Mouse (Mus musculus): ENCODE measurements around the gene Pdgfa. TPM values are rescaled to one million over a fixed set of nuclear protein-coding genes. Genes with fewer than 3 reads are reported as not detected.

Pdgfa gene
- polyA plus RNA-seq, 1 experiment from 2014 or later = 61.2 TPM

DNA sequence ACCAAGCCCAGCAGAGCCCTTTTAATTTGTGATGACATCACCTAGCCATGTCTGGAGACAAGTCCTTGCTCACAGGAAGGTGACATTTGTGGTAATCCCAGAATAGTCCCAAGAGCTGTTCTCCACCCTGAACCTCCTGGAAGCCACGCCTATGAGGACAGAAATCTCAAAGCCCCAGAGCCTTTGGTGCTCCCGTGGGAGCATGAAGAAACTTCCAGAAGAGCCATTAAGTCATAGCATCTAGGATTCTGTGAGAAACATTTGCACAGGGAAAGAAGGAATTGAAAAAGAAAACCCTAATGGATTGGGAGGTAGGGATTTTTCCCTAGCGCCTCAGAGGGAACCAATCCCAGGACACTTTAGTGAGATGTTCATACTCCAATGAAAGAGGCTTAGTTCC lies 52.2 kb downstream of the Pdgfa start:
- Histone ChIP-seq H3K9ac (replicated peaks; ENCODE audit: low read depth, low read length) (no peak overlapping the region), H3K27me3 (ENCODE audit: control insufficient read depth, insufficient read depth, low read length) (no peaks in the 10 kb centered on the region), H3K27ac (ENCODE audit: low read length) (no peak overlapping the region), H3K36me3 (ENCODE audit: control insufficient read depth, insufficient read depth, low read length) (no peaks in the 10 kb centered on the region), H3K4me1 (ENCODE audit: control insufficient read depth, insufficient read depth, low read length) (peaks cover 28% of the 10 kb centered on the region), H3K4me2 (replicated peaks; ENCODE audit: low read depth, low read length) (no peak overlapping the region), H3K4me3 (ENCODE audit: low read depth, low read length) (no peak overlapping the region), H3K9me3 (ENCODE audit: control insufficient read depth, low read depth, low read length) (no peaks in the 10 kb centered on the region)
- no peak for ATAC-seq (ENCODE audit: insufficient number of reproducible peaks, insufficient read depth, low FRiP score, low read depth)
- 88% methylated on average over 3 of the region's 3 CpGs for WGBS

DNA sequence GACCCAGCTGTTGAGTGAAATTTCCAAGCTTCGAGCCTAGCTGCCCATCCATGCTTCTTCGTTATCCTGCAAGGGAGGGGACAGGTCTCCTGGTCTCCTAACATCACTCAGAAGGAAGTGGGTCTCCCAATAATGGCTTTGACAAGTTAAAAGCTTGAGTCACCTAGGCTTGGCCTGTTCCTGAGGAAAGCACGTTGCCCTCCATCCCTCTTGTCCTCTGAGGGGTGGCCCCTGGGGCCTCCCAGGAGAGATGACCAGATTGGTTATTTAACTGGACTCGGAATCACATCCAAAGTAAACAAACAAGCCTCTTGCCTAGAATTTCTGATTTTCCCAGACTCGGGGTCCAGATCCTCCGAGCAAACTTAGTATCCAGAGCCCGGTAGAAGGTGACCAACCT lies 52.6 kb downstream of the Pdgfa start:
- 74% methylated on average over 7 of the region's 7 CpGs for WGBS
- H3K36me3 ChIP-seq (ENCODE audit: control insufficient read depth, insufficient read depth, low read length) = no peaks in the 10 kb centered on the region
- no peak for ATAC-seq (ENCODE audit: insufficient number of reproducible peaks, insufficient read depth, low FRiP score, low read depth)

DNA sequence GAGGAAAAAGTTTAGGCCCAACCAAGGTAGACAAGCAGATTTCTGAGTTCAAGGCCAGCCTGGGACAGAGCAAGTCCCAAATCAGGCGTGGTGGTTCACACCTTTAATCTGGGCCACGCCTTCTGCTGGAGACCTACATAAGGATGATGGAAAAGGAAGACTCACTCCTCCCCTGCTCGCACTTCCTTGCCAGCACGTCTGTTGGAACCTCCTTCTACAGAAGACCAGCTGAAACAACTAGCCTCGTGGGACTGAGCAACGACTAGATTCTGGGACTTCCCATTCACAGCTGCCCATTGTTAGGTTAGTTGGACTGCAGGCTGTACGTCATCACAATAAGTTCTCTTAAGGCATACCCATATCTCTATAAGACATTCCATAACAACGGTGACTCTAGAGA lies 55.3 kb downstream of the Pdgfa start:
- ATAC-seq (ENCODE audit: insufficient number of reproducible peaks, insufficient read depth, low FRiP score, low read depth) = no peak
- Histone ChIP-seq H3K36me3 (ENCODE audit: control insufficient read depth, insufficient read depth, low read length) (no peaks in the 10 kb centered on the region), H3K4me2 (replicated peaks; ENCODE audit: low read depth, low read length) (no peak overlapping the region), H3K9ac (replicated peaks; ENCODE audit: low read depth, low read length) (no peak overlapping the region), H3K27ac (ENCODE audit: low read length) (no peak overlapping the region), H3K4me1 (ENCODE audit: control insufficient read depth, insufficient read depth, low read length) (peaks cover 5% of the 10 kb centered on the region), H3K4me3 (ENCODE audit: low read depth, low read length) (no peak overlapping the region), H3K9me3 (ENCODE audit: control insufficient read depth, low read depth, low read length) (no peaks in the 10 kb centered on the region), H3K27me3 (ENCODE audit: control insufficient read depth, insufficient read depth, low read length) (no peaks in the 10 kb centered on the region)
- 64% methylated on average over 8 of the region's 8 CpGs for WGBS

More for the DNA sequence above, 52.6 kb downstream of the Pdgfa start:
- H3K4me2 ChIP-seq (replicated peaks; ENCODE audit: low read depth, low read length) = no peak overlapping the region
- no peaks in the 10 kb centered on the region for H3K27me3 ChIP-seq (ENCODE audit: control insufficient read depth, insufficient read depth, low read length)
- no peaks in the 10 kb centered on the region for H3K9me3 ChIP-seq (ENCODE audit: control insufficient read depth, low read depth, low read length)
- H3K9ac ChIP-seq (replicated peaks; ENCODE audit: low read depth, low read length) = no peak overlapping the region
- no peak overlapping the region for H3K4me3 ChIP-seq (ENCODE audit: low read depth, low read length)
- H3K4me1 ChIP-seq (ENCODE audit: control insufficient read depth, insufficient read depth, low read length) = peaks cover 26% of the 10 kb centered on the region
- no peak overlapping the region for H3K27ac ChIP-seq (ENCODE audit: low read length)

DNA sequence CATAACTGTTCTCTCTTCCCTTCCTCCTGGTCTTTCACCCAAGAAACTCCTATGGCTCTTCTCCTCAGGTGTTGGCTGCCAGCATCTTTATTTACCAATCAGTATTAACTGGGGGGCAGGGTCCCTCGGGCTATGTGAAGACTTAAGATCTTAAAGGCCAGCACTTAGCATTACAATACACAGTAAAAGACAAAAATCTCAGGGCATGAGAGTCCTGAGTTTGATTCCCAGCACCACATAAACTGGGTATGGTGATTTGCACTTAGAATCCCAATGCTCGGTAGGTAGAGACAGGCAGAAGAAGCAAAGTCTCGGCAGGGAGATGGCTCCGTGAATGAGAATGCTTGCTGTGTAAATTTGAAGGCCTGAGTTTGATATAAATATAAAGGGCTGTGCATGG lies 56.6 kb downstream of the Pdgfa start:
- H3K4me2 ChIP-seq (replicated peaks; ENCODE audit: low read depth, low read length) = no peak overlapping the region
- H3K27me3 ChIP-seq (ENCODE audit: control insufficient read depth, insufficient read depth, low read length) = no peaks in the 10 kb centered on the region
- WGBS = 85% methylated on average over 4 of the region's 4 CpGs
- peaks cover 5% of the 10 kb centered on the region for H3K4me1 ChIP-seq (ENCODE audit: control insufficient read depth, insufficient read depth, low read length)
- no peak overlapping the region for H3K4me3 ChIP-seq (ENCODE audit: low read depth, low read length)
- no peak overlapping the region for H3K9ac ChIP-seq (replicated peaks; ENCODE audit: low read depth, low read length)
- no peak overlapping the region for H3K27ac ChIP-seq (ENCODE audit: low read length)
- ATAC-seq (ENCODE audit: insufficient number of reproducible peaks, insufficient read depth, low FRiP score, low read depth) = no peak
- no peaks in the 10 kb centered on the region for H3K9me3 ChIP-seq (ENCODE audit: control insufficient read depth, low read depth, low read length)
- H3K36me3 ChIP-seq (ENCODE audit: control insufficient read depth, insufficient read depth, low read length) = no peaks in the 10 kb centered on the region

DNA sequence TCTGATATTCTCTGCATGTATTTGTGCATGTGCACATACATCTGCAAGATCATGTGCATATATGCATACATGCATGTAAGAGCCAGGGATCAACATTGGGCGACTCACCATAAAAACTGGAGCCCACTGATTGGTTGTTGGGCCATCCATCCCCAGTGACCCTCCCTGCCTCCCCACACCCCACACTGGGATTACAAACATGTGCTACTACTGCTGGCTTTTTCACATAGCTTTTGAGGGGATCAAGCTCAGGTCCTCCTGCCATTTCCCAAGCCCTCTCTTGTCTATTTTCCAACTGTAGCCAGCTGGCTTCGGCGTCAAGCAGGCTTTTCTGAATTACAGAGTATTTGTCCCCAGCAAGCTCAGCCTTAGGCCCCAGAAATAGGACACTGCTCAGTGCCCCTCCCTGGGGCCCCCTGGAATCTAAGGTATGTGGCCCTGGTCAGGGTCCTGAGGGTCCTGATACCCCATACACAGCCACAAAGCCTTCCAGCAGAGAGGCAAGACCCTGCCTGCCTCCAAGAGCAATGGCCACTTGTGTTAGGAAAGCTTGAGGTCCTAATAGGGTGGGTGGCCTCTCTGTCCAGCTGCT lies 58.5 kb downstream of the Pdgfa start:
- Histone ChIP-seq H3K4me3 (ENCODE audit: low read depth, low read length) (no peak overlapping the region), H3K4me2 (replicated peaks; ENCODE audit: low read depth, low read length) (no peak overlapping the region), H3K9me3 (ENCODE audit: control insufficient read depth, low read depth, low read length) (no peaks in the 10 kb centered on the region), H3K27me3 (ENCODE audit: control insufficient read depth, insufficient read depth, low read length) (no peaks in the 10 kb centered on the region), H3K9ac (replicated peaks; ENCODE audit: low read depth, low read length) (no peak overlapping the region), H3K27ac (ENCODE audit: low read length) (no peak overlapping the region), H3K36me3 (ENCODE audit: control insufficient read depth, insufficient read depth, low read length) (no peaks in the 10 kb centered on the region), H3K4me1 (ENCODE audit: control insufficient read depth, insufficient read depth, low read length) (peaks cover 11% of the 10 kb centered on the region)
- no peak for ATAC-seq (ENCODE audit: insufficient number of reproducible peaks, insufficient read depth, low FRiP score, low read depth)
- WGBS = 49% methylated on average over 3 of the region's 3 CpGs

DNA sequence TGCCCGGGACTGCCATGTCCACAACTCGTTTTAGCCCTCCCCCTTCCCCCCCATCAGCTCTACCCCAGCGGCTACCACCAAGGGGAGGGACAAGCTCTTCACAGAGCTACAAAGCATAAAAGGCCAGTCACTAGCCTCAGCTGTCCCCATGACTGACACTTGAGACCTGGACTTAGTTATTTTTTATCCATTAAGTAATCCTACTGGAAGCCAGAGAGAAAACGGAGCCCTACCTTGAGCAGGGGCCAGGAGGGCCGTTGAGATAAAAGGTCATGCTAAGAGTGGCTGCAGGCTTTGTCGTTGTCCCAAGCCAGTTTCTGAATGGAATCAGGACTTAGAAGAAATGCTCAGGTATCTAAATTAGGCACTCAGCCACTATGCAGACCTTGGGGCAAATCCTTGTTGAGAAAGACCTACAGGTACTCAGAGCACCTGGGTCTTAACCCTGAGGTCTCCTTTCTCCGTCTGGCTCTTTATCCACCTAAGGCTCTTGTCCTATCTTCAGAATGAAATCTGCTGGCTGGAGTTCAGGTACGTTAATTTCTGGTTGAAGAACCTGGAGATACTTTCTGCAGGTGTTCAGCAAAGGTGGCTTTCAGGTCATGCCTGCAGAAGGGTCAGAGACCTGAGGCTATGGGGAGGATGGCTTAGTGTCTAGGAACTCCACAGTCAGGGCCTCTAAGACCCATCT lies 60.6 kb downstream of the Pdgfa start:
- WGBS = 74% methylated on average over 8 of the region's 8 CpGs
- no peak for ATAC-seq (ENCODE audit: insufficient number of reproducible peaks, insufficient read depth, low FRiP score, low read depth)

DNA sequence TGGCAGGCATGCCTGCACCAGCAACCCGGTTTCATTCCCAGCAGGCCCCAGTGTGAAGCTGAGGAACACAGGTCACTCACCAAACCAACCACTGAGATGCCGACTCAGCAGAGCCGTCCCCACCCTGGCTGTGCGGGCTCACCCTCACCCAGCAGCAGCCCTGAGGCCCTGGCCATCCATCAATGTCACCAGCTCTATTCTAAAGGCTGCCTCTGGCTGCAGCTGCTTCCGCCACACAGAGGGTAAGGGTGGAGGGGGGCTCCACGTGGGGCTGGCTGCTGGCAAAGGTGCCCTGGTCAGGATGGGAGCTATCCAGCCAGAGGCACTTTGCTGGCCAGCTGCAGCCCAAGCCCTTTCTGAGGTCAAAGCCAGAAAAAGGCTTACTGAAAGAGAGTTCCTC lies 62.6 kb downstream of the Pdgfa start:
- Histone ChIP-seq H3K36me3 (ENCODE audit: control insufficient read depth, insufficient read depth, low read length) (no peaks in the 10 kb centered on the region), H3K27me3 (ENCODE audit: control insufficient read depth, insufficient read depth, low read length) (no peaks in the 10 kb centered on the region), H3K27ac (ENCODE audit: low read length) (no peak overlapping the region), H3K4me1 (ENCODE audit: control insufficient read depth, insufficient read depth, low read length) (peaks cover 16% of the 10 kb centered on the region), H3K9ac (replicated peaks; ENCODE audit: low read depth, low read length) (no peak overlapping the region), H3K9me3 (ENCODE audit: control insufficient read depth, low read depth, low read length) (no peaks in the 10 kb centered on the region), H3K4me2 (replicated peaks; ENCODE audit: low read depth, low read length) (no peak overlapping the region), H3K4me3 (ENCODE audit: low read depth, low read length) (no peak overlapping the region)
- 9% methylated on average over 6 of the region's 6 CpGs for WGBS
- peak; percentile 73 for ATAC-seq (ENCODE audit: insufficient number of reproducible peaks, insufficient read depth, low FRiP score, low read depth)

More for the DNA sequence above, 60.6 kb downstream of the Pdgfa start:
- no peak overlapping the region for H3K27ac ChIP-seq (ENCODE audit: low read length)
- H3K27me3 ChIP-seq (ENCODE audit: control insufficient read depth, insufficient read depth, low read length) = no peaks in the 10 kb centered on the region
- H3K4me2 ChIP-seq (replicated peaks; ENCODE audit: low read depth, low read length) = no peak overlapping the region
- no peak overlapping the region for H3K4me3 ChIP-seq (ENCODE audit: low read depth, low read length)
- no peak overlapping the region for H3K9ac ChIP-seq (replicated peaks; ENCODE audit: low read depth, low read length)
- no peaks in the 10 kb centered on the region for H3K36me3 ChIP-seq (ENCODE audit: control insufficient read depth, insufficient read depth, low read length)
- H3K4me1 ChIP-seq (ENCODE audit: control insufficient read depth, insufficient read depth, low read length) = peaks cover 16% of the 10 kb centered on the region
- H3K9me3 ChIP-seq (ENCODE audit: control insufficient read depth, low read depth, low read length) = no peaks in the 10 kb centered on the region

DNA sequence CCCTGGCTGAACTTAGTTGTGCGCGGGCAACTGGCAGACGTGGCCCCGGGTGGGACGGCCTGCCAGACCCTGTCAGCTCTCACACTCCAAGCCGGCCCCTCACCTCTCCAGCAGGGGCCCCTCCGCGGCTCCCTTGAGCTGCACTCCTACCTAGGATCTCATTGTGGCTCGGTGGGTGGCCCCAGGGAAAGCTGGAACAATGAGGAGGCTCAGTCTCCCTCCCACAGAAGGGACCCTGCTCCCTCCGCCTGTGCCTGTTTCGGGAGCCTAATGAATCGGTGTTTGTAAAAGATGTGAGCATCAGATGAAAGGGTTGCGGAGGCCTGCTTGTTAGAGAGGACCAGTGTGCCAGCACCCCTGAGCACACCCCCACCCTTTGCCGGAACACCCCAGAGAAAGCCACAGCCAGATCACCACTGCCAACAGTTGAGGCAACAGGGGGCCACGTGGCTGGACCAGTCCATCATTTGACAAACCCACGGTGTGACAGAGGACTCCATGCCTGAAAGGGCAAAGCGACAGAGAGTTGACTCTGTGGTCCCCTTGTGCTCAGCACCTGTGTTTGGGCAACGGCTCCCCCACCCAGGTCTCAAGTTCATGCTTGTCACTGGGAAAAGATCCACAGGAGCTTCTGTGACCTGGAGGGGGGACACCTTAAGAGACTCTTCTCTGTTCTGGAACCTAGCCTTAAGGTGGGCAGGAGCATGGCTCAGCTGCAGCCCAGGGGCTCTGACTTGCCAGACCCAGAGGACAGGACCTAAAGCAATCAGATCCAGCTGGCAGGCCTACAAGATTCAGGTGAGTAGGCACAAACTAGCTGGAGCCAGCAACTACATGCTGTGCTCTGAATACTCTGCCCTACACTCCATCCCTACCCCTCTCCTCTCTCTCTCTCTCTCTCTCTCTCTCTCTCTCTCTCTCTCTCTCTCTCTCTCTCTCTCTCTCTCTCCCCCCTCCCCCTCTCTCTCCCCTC lies 64.4 kb downstream of the Pdgfa start:
- Histone ChIP-seq H3K27ac (ENCODE audit: low read length) (peak overlapping the region; percentile 62), H3K27me3 (ENCODE audit: control insufficient read depth, insufficient read depth, low read length) (no peaks in the 10 kb centered on the region), H3K4me1 (ENCODE audit: control insufficient read depth, insufficient read depth, low read length) (peaks cover 11% of the 10 kb centered on the region), H3K9me3 (ENCODE audit: control insufficient read depth, low read depth, low read length) (no peaks in the 10 kb centered on the region), H3K36me3 (ENCODE audit: control insufficient read depth, insufficient read depth, low read length) (no peaks in the 10 kb centered on the region), H3K4me2 (replicated peaks; ENCODE audit: low read depth, low read length) (no peak overlapping the region), H3K9ac (replicated peaks; ENCODE audit: low read depth, low read length) (no peak overlapping the region), H3K4me3 (ENCODE audit: low read depth, low read length) (no peak overlapping the region)
- ATAC-seq (ENCODE audit: insufficient number of reproducible peaks, insufficient read depth, low FRiP score, low read depth) = peak; percentile 11; the same call in 1 of the 2 replicates
- WGBS = 19% methylated on average over 18 of the region's 18 CpGs
